Mouse (Mus musculus): Measurements from ENCODE around the gene Gss.

DNA sequence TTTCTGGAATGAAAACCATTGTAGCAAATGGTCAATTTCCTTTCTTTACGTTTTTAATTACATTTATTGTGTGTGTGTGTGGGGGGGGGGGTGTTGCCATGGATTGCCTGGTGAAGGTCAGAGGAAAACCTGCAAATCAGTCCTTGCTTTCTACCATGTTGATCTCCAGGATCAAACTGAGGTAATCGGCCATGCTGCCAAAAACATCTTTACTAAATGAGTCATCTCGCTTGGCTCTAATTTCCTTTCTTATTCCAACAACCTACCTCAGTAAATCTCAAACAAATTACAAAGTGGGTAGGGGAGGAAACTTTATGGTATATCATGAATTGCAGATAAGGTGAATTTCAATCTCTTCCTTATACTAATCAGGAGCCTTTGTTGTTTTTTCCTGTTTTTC is 4.5 kb downstream of the Gss start:
- no peak for TF ChIP-seq CTCF (IDR thresholded peaks at IDR 0.05)
- TF ChIP-seq POLR2A (IDR thresholded peaks at IDR 0.05; ENCODE audit: insufficient read depth, low read depth, low read length): no peak
